Mouse (Mus musculus) liver, embryonic 14.5 days (tissue): Measurements from ENCODE around the gene Ankrd36. TPM values are rescaled to one million over a fixed set of nuclear protein-coding genes. Genes with fewer than 3 reads are reported as not detected.
A peak's percentile ranks its signal among the peaks of the same experiment; 100 is the strongest.
"Not testable (repeated sequence)": the region's sequence is repeated elsewhere in the genome, so short reads cannot be mapped to it uniquely, and the experiment has no call there.

Experiments
- ATAC-seq: fragments of 200-750 bp; cut with Nextera tagmentation; 2 replicates; pipeline ENCODE4 v1.8.0; 2017; ENCODE audit warnings: moderate number of reproducible peaks, mild to moderate bottlenecking, moderate library complexity; ENCODE audit not compliant: insufficient read depth
- DNase-seq, 3 experiments: peaks; one replicate each; pipeline ENCODE4 v3.0.0-alpha.2; 2012 to 2013; ENCODE audit warnings: low read depth in 3 of 3, low spot score in 3 of 3
- H3K27ac ChIP-seq: fragments of 300-500 bp; sonication (generic); 2 replicates; pipeline ENCODE4 v1.5.1; 2014; ENCODE audit warnings: moderate library complexity, mild to moderate bottlenecking, control low read depth, inconsistent platforms
- H3K27me3 ChIP-seq: fragments of 300-500 bp; sonication (generic); 2 replicates; pipeline ENCODE4 v1.6.1; 2014; ENCODE audit warnings: mild to moderate bottlenecking, low read length, moderate library complexity; ENCODE audit not compliant: control insufficient read depth, insufficient read depth
- H3K36me3 ChIP-seq: fragments of 300-500 bp; sonication (generic); replicated peaks from 2 replicates; pipeline ENCODE4 v1.6.1; 2014; ENCODE audit warnings: low read depth; ENCODE audit not compliant: control insufficient read depth, insufficient read depth
- H3K4me1 ChIP-seq, 2 experiments: fragments of 200-500 bp in 1 of 2; fragments of 300-500 bp in 1 of 2; sonication (generic) in 1 of 2; replicated peaks; 2 replicates each; pipeline ENCODE4 v1.6.1; 2012 to 2014; ENCODE audit warnings: antibody characterized with exemption in 1 of 2, inconsistent platforms in 1 of 2, low read length in 1 of 2; ENCODE audit not compliant: control insufficient read depth in 2 of 2, insufficient read depth in 2 of 2
- H3K4me2 ChIP-seq: fragments of 300-500 bp; sonication (generic); 2 replicates; pipeline ENCODE4 v1.6.1; 2014; ENCODE audit warnings: low read depth, mild to moderate bottlenecking, control low read depth, moderate library complexity
- H3K4me3 ChIP-seq, 2 experiments: fragments of 200-500 bp in 1 of 2; fragments of 300-500 bp in 1 of 2; sonication (generic) in 1 of 2; 2 replicates each; pipeline ENCODE4 v1.5.1; 2012 to 2014; ENCODE audit warnings: low read depth in 2 of 2, low read length in 2 of 2, mild to moderate bottlenecking in 2 of 2, control low read depth in 1 of 2, inconsistent platforms in 1 of 2, moderate library complexity in 1 of 2; ENCODE audit not compliant: insufficient read depth in 1 of 2
- H3K9ac ChIP-seq: fragments of 300-500 bp; sonication (generic); replicated peaks from 2 replicates; pipeline ENCODE4 v1.6.1; 2014; ENCODE audit warnings: mild to moderate bottlenecking, control low read depth, moderate library complexity
- H3K9me3 ChIP-seq: fragments of 300-500 bp; sonication (generic); 2 replicates; pipeline ENCODE4 v1.6.1; 2016; ENCODE audit warnings: low read length, mixed read lengths; ENCODE audit not compliant: control insufficient read depth
- CTCF ChIP-seq: IDR thresholded peaks from 2 replicates; pipeline ENCODE4 v1.5.1; 2016; ENCODE audit warnings: antibody characterized with exemption, low read depth, control low read depth
- EP300 ChIP-seq: IDR thresholded peaks from 2 replicates; pipeline ENCODE4 v1.6.1; 2016; ENCODE audit warnings: antibody characterized with exemption, low read depth
- WGBS: fragments of 180-500 bp; shearing (Covaris S2); extraction: QIAGEN DNeasy Blood & Tissue Kit; methylation state at CpG from one replicate; pipeline ENCODE4 v1.1.7; 2014; ENCODE audit not compliant: insufficient replicate concordance; 5-methylcytosine and 5-hydroxymethylcytosine counted together
- polyA plus RNA-seq, 2 experiments: library from polyadenylated mRNA; depleted of rRNA in 1 of 2; stranded (reverse) in 1 of 2; unstranded in 1 of 2; fragments of >200 nt; fragmentation: Nextera tagmentation in 1 of 2; extraction: Ambion mirVana in 1 of 2; gene quantifications; 2 replicates each; pipeline versions ENCODE4 v1.2.1 to v1.2.3; 2012 to 2014

Gene Ankrd36
- polyA plus RNA-seq, 2 experiments, result 0.66 to 1.2 TPM

- H3K9me3 ChIP-seq, result no peaks in the 10 kb centered on the region
- peak; percentile 47 to 57 (median 57) for DNase-seq
- no peak overlapping the region for H3K4me3 ChIP-seq
- peaks cover 21 to 25% of the 10 kb centered on the region in 2 experiments for H3K4me1 ChIP-seq
- peak; percentile 94 for ATAC-seq
- no peak overlapping the region for H3K9ac ChIP-seq
- peak overlapping the region; percentile 66 for H3K27ac ChIP-seq
- TF ChIP-seq EP300 (peak; percentile 96), CTCF (no peak)
- H3K4me2 ChIP-seq, result peak overlapping the region; percentile 20
- WGBS, result 13% methylated on average over 4 of the region's 4 CpGs
- no peaks in the 10 kb centered on the region for H3K27me3 ChIP-seq
- no peaks in the 10 kb centered on the region for H3K36me3 ChIP-seq
Observed at GRCm38 (mm10) chr11:5595381-5595791, 25.9 kb downstream of the Ankrd36 start.

- Histone ChIP-seq H3K4me2 (peak overlapping the region; percentile 20), H3K4me3 (no peak overlapping the region), H3K9ac (no peak overlapping the region), H3K27me3 (no peaks in the 10 kb centered on the region), H3K9me3 (no peaks in the 10 kb centered on the region), H3K27ac (peak overlapping the region; percentile 12), H3K4me1 (peaks cover 21 to 25% of the 10 kb centered on the region in 2 experiments), H3K36me3 (no peaks in the 10 kb centered on the region)
- DNase-seq (no peak), ATAC-seq (peak; percentile 72)
- no peak for TF ChIP-seq CTCF
- TF ChIP-seq EP300, result no peak
- WGBS, result 28% methylated on average over 5 of the region's 5 CpGs
Observed at GRCm38 (mm10) chr11:5595792-5596191, 26.3 kb downstream of the Ankrd36 start.

GRCm38 (mm10) chr11:5596756-5597155 is 27.3 kb downstream of the Ankrd36 start:
- H3K9me3 ChIP-seq, result no peaks in the 10 kb centered on the region
- peaks cover 21 to 25% of the 10 kb centered on the region in 2 experiments for H3K4me1 ChIP-seq
- no peak for TF ChIP-seq EP300
- TF ChIP-seq CTCF, result no peak
- ATAC-seq (no peak), DNase-seq (no peak)
- no peak overlapping the region for H3K4me3 ChIP-seq
- no peaks in the 10 kb centered on the region for H3K36me3 ChIP-seq
- no peak overlapping the region for H3K4me2 ChIP-seq
- H3K27ac ChIP-seq, result no peak overlapping the region
- no peaks in the 10 kb centered on the region for H3K27me3 ChIP-seq
- no peak overlapping the region for H3K9ac ChIP-seq
- WGBS, result 81% methylated on average over 6 of the region's 6 CpGs

- DNase-seq (no peak), ATAC-seq (no peak)
- Histone ChIP-seq H3K36me3 (no peaks in the 10 kb centered on the region), H3K27me3 (no peaks in the 10 kb centered on the region), H3K4me2 (no peak overlapping the region), H3K9ac (no peak overlapping the region), H3K9me3 (no peaks in the 10 kb centered on the region), H3K27ac (no peak overlapping the region), H3K4me3 (no peak overlapping the region), H3K4me1 (no peaks in the 10 kb centered on the region)
- 44% methylated on average over 3 of the region's 3 CpGs for WGBS
- TF ChIP-seq CTCF (no peak), EP300 (no peak)
Observed at GRCm38 (mm10) chr11:5605421-5605820, 35.9 kb downstream of the Ankrd36 start.

GRCm38 (mm10) chr11:5611918-5612317 is 42.4 kb downstream of the Ankrd36 start:
- not testable (repeated sequence) for H3K36me3 ChIP-seq, H3K27me3 ChIP-seq, DNase-seq, H3K9me3 ChIP-seq, H3K9ac ChIP-seq, H3K4me1 ChIP-seq, ATAC-seq, H3K4me2 ChIP-seq, H3K4me3 ChIP-seq, H3K27ac ChIP-seq
- 42% methylated on average over 1 of the region's 1 CpGs for WGBS
